Mouse (Mus musculus) left cerebral cortex, postnatal 10 days (tissue): ENCODE measurements around the gene Rapgef1. TPM values are rescaled to one million over a fixed set of nuclear protein-coding genes. Genes with fewer than 3 reads are reported as not detected.
A peak's percentile ranks its signal among the peaks of the same experiment; 100 is the strongest.

ENCODE experiments used
- DNase-seq, 2 experiments: peaks; one replicate each; pipeline ENCODE4 v3.0.0; 2021 to 2022; ENCODE audit warnings: low spot score in 2 of 2, mixed read lengths in 1 of 2; ENCODE audit errors: extremely low spot score in 1 of 2
- intact Hi-C: fragments of 180-260 bp; cut with DNase I; formaldehyde crosslinking; loops from one replicate; pipeline ENCODE4 v1.15.1; 2025
- total RNA-seq, 2 experiments: library from RNA; stranded (reverse); gene quantifications; 2 replicates each; pipeline ENCODE4 v1.2.3; 2021

Rapgef1 gene
- total RNA-seq, 2 experiments from 2014 or later, result 126 to 127 TPM

DNA sequence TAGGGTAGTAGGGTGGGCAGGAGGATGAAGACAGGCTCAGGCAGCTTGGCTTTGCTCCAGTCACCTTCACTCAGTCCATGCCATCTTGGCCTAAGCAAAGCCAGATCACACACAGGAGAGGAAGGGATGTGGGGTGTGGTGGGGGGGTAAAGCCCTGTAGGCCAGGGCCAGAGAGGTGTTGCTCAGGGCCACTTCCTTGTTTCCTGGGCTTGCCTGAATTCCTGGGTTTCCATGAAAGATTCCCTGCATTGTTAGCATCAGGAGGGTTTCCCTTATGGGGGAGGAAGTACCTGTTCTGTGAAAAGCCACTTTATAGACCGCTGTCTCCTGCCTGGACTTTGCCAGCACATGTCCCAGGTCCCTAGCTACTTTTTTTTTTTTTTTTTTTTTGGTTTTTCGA lies 94.0 kb downstream of the Rapgef1 start:
- intact Hi-C loops, result no loop called here
- no peak for DNase-seq

DNA sequence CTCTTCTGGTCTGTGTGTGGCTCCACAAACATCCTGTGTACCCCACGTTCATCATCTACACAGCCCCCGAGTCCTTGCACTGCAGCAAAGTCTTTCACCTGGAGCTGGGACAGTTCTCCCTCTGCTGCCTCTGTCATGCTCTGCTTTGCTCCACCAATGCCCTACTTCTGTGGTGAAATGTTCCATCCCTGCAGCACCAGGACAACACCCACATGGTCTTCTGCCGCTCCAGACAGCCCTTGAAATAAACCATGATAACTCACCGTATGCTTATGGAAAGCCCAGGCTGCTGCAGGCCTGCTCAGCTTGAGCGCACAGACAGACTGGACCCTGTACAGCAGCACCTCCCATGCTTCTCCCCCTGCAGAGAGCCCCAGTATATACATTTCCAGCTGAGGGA lies 94.6 kb downstream of the Rapgef1 start:
- intact Hi-C loops, result no loop called here
- DNase-seq, result no peak

DNA sequence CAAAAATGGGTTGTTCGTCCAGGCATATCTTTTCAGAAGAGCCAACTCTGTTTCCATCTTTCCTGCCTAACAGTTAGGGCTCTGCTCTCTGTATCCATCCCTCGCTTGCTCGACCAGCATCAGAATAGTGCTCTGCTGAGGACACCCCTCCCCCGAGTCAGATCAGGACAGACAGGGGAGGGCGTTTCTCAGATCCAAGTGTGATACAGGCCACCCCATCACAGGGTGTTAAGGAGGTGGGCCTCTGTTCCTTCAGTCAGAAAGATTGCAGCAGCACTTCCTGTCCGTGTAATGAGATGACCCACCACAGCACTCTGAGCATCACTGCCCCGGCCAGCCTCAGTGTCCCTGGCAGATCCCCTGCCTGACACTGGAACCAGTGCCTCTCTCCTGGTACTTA lies 96.6 kb downstream of the Rapgef1 start:
- DNase-seq, result no peak
- intact Hi-C loops, result no loop called here

DNA sequence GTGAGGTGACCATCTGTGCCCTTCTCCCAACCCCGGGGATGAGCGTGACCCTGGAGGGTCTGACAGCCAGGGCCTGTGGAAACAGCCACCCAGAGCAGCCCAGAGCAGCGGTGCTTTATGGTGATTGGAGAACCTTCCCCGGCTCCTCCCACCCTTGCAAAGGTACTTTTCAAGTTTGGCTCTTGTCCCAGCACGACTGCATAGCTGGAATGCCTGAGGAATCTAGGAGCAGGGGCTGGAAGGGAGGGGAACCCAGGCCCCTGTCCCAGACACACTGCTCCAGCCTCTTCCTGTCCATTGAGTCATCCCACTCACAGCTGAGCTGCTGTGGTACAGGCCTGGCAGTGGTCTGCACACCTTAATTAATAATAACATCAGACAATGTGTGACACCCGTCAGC lies 97.2 kb downstream of the Rapgef1 start:
- intact Hi-C loops, result no loop called here
- DNase-seq, result peak in 1 of 2 experiments; percentile 57

DNA sequence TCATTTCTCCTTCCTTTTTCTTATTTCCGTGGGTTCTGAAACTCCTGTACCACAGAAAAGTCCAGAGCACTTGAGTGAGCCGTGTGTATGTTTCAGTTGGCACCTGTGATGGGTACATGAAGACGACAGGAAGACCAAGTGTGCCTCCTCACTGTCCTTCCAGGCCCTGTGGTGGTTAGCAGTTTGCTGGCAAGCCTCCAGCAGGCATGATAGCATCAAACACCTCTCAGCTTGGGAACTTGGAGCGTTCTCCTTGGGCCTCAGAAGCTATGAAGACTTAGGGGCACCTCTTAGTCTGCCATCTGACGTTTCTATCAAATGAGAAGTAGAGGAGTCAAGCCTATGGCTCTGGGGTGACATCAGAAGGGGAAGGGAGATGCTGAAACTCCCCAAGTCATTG lies 99.1 kb downstream of the Rapgef1 start:
- DNase-seq, result no peak
- intact Hi-C loops, result no loop called here

DNA sequence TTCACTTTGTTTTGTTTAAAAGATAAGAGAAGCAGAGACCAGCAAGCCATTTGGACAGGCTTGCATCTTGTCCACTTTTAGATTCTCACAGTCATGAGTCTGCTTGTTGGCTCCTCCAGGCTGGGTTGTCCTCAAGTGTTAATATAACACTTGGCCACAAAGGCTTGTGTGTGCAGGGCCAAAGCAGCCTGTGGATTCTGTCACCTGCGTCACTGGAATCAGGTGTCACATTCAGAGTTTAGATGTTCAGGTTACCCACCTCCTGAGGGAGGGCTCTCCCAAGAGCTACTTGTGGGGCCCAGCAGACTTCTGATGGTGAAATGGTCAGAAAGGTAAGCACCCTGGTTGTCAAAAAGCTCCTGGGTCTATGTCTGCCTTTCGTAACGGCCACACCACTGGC lies 103.6 kb downstream of the Rapgef1 start:
- DNase-seq, result no peak
- intact Hi-C loops, result no loop called here

DNA sequence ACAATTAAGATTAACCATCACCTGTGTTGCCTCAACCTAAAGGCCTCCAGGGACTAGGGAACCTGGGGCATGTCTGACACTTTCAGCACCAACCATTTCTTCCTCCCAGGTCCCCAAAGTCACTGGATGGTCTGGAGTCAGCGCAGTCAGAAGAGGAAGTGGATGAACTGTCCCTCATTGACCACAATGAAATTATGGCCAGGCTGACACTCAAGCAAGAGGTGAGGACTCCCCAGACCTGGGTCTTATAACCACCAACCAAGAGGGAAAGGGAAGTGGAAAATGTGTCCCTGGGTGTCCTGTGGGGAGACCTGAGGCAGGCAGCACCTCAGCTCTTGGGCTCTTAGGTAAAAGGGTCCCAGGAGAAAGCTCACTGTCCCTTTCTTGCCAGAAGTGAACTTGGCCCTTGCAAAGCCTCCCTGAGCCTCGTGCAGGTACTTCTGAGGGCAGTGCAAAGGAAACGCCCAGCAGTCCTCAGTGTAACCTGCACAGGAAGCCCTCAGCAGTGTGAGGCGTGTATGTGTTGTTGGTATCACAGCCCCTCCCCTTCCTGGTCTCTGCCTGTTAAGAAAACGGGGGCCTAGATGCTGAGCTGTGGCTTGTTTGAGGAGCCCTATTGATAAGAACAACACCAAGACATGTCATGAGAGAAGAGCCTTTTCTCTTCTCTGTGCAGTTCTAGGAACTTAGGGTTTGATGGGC lies 105.3 kb downstream of the Rapgef1 start:
- no peak for DNase-seq
- intact Hi-C loops, result no loop called here

DNA sequence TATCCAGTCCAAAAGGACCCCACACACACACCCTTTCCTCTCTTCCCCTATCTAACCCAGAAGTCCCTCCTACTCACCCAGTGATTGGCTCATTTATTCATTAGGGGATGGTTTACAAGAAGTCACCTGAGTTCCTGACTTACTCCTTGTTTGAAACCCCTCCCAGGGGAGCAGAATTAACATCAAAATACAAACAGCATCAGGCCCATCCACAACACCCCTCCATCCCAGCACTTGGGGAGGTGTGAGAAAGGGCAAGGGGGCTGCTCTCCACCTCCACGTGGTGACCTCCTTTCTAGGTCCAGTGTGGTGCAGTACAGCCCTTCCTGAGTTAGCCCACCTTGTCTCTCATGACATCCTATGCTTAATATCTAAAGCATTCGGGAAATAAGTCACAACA lies 110.0 kb downstream of the Rapgef1 start:
- DNase-seq, result no peak
- intact Hi-C loops, result no loop called here

DNA sequence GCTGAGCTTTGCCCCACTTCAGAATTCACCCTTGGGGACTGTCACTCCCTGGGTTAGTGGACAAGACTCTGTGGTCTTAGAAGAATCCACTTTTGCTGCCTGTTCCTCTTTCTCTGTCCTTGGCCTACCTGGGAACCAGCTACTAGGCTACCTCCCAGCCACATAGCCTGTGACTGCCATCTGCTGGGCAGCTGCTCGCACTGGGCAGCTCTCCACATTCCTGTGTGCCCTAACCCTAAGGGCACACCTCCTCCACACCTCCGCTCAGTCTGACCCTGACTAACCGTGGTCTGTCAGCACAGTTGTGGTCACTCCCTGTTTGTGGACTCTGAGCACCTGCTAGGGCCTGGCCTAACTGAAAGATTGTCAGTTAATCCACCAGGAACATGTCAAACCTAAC lies 112.0 kb downstream of the Rapgef1 start:
- intact Hi-C loops, result no loop called here
- DNase-seq, result no peak

DNA sequence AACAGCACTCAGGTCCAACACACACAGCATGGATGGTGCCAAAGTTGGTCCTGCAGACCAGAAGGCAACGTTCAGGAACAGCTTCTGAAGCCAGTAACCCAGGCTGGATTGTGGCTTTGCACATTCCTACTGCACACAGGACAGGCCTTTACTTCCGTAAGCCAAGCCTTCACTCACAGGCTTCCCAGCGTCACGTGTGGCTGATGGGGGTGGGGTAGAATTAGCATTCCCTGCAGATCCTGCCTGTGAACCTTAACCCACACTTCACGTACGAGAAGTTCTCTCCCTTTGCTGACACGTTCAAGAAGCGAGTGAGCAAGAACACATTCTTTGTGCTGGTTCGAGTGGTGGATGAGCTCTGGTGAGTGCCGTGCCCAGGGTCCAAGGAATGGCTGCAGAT lies 113.0 kb downstream of the Rapgef1 start:
- DNase-seq, result no peak
- intact Hi-C loops, result no loop called here

DNA sequence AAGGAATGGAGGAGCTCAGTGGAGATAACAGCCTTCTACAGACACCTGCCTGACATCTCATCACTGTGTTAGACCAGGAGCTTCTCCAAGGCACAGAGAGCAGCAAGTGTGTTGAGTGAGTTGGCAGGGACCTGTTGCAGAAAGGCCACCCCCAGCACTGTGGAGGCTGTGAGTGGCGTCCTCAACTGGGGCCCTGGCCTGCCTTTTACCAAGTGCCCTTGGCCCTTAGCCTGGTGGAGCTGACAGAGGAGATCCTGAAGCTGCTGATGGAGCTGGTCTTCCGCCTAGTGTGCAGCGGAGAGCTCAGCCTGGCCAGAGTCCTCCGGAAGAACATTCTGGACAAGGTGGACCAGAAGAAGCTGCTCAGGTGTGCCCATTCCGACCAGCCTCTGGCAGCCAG lies 113.8 kb downstream of the Rapgef1 start:
- intact Hi-C loops, result no loop called here
- DNase-seq, result no peak

DNA sequence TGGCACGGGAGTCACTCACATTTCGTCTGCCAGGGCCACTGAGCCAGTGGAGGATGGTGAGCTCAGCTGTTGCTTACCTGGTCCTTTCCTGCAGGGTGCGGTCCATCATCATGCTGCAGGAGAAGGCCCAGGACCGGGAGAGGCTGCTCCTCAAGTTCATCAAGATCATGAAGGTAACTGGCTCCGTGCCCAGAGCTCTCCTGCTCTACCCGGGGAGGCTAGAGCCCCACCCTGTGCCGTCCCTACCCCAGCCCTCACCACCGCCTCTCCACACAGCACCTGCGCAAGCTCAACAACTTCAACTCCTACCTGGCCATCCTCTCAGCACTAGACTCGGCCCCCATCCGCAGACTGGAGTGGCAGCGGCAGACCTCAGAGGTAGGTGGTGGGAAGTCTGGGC lies 116.2 kb downstream of the Rapgef1 start:
- intact Hi-C loops, result no loop called here
- DNase-seq, result no peak

DNA sequence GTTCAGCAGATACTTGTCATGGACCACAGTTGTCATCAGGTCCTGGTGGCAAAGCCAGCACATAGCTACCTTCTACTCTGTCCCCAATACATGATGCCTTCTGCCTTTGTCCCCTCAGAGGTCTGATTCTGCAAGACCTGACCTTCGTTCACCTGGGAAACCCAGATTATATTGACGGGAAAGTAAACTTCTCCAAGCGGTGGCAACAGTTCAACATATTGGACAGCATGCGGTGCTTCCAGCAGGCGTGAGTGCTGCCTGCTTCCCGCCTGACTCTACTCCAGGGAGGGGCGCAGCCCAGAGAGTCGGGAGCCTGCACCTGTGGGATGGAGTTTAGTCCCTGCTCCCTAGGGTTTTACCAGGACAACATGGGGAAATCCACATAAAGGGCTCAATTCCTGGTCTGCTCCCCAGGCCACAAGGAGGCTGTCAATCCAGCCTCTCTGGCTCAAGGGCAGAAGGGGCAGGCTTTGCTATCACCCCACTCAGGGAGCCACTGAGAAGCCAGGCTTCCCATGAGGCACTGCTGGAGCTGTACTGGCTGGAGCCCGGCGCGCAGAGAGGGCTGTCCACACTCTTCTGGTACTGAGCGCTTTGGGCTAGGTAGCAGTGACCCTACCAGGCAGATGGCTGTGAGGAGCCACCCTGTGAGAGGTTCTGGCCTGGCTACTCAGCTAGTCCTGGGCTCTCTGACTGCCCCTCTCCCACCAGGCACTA lies 117.8 kb downstream of the Rapgef1 start:
- no peak for DNase-seq
- intact Hi-C loops, result no loop called here

DNA sequence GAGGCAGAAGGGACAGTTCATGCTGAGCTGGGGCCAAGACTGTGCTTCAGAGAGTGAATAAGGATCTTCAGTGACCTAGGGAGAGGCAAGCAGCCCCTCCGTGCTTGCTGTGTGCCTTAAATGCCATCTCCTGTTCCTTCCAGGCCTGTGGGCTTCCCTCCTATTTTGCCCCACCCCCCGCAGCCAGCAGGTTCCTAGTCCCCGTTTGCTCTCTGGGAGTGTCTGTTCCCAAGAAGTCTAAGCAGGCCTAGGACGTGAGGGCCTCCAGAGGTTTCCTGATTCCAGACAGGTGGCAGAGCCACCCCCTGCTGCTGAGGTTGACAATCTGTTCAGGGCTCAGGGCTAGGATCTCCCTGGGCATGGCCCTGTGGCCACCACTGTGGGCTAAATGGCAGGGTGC lies 119.3 kb downstream of the Rapgef1 start:
- no peak for DNase-seq
- intact Hi-C loops, result no loop called here

DNA sequence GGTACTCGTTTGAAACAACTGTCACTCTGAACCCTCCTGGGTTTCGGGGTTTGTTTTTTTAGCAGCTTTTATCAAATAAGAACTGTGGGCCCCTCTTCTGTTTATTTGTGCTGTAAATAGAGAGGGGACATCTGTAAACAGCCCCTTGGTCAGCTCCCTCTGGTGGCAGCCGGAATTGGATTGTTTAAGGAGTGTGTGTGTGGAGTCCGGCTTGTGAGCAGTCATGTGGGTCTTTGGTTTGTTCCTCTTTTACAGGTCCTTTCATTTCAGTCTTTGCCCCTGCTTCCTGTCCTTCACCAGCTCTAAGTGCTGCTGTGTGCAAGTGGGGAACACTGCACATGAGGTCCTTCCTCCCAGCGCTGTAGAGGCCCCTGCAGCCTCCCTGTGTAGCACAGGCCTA lies 119.8 kb downstream of the Rapgef1 start:
- intact Hi-C loops, result no loop called here
- no peak for DNase-seq

DNA sequence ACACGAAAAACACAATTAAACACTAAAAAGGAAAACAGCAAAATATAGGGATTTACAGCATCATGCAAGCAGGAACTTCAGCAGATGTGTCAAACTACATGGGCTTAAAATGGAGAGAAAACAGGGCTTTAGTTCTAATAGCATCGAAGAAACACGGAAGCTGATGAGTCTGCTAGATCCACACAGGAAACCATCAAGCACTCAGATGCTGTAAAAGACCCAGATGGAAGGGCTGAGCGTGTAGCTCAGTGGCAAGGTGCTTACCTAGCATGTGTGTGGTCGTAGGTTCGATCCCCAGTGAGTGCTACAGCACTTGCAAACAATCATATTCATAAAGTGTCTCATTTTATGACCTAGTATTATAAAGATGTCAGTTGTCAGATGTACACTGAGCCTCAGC lies 121.7 kb downstream of the Rapgef1 start:
- intact Hi-C loops, result no loop called here
- DNase-seq, result no peak

DNA sequence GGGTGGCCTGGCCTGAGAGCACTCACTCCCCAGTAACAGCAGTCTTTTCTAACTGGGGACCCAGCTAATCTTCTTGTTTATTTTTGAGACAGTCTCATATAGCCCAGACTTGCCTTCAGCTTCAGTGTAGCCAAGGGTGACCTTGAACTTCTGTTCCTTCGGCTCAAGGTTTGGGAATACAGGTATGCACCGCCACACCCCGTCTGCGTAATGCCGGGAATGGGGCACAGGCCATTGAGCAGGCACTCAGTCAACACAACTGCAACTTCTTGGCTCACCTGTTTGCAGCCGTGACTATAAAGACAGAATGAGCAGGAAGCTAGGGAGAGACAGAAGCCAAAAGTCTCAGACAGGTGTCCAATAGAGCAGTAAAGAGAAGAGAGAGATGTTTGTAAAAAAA lies 124.7 kb downstream of the Rapgef1 start:
- intact Hi-C loops, result no loop called here
- DNase-seq, result no peak

DNA sequence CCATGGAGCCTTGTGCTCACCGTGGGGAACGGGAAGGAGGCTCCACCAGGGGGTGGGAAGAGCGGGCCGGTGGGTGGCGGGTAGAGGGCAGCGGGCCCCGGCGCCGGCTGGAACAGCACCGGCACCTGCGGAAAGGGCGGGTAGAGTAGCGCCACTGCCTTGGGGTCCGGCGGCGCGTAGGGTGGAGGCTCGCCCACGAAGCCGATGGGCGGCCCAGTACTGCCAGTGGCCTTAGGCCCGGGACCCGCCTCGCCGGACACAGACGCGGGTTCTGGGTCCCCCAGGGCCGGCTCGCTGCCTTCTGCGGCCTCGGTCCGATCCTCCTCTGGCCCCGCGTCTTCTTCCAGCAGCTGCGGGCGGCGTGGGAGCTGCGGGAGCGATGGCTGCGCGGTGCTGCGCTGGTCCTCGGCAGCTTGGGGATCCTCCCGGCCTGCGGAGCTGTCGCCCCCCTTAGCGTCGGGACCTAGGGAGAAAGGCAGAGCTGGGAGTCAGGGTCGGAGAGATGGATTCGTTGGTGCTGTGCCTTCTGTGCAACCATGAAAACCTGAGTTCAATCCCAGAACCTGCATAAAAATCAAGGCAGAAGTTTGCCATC lies 127.8 kb downstream of the Rapgef1 start:
- peak in 1 of 2 experiments; percentile 47 for DNase-seq
- intact Hi-C loops, result loop anchor here (5.0 kb wide), 1 partner anchor 125 kb away; no protein-coding TSS in a partner anchor

DNA sequence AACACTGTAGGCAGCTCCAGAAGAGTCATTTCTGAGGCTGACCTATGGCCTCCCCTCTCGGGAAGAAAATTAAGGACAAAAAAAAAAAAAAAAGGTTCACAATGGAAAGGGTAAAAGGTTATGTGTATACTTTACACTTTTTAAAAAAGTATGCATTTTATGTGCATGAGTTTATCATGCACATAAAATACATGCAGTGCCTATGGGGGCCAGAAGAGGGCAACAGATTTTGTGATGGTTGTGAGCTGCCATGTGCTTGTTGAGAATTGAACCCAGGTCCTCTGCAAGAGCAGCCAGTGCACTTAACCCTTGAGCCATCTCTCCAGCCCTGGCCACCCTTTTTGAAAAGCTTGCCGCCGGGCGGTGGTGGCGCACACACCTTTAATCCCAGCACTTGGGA lies 128.3 kb downstream of the Rapgef1 start:
- intact Hi-C loops, result loop anchor here (5.0 kb wide), 1 partner anchor 126 kb away; no protein-coding TSS in a partner anchor
- no peak for DNase-seq

DNA sequence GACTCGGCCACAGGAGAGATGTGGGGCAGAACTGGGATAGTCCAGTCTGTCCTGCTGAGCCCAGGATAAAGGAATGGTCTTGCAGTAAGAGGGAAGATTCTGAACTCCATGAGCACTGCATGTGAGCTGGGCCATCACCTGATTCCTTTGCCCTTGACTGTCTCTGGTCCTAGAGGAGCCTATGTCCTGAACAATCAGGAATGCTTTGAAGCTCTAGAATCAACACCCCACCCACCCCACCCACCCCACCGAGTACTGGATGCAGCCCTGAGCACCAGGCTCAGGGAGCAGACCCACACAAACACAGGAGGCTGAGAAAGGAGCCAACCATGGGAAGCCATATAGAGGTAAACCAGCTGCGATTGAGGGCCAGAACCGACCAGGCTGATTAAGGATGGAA lies 129.0 kb downstream of the Rapgef1 start:
- intact Hi-C loops, result loop anchor here (5.0 kb wide), 1 partner anchor 126 kb away; no protein-coding TSS in a partner anchor
- no peak for DNase-seq
